Mouse (Mus musculus): ENCODE results near the gene Xylt1. TPM values are rescaled to one million over a fixed set of nuclear protein-coding genes. Genes with fewer than 3 reads are reported as not detected.
A peak's percentile ranks its signal among the peaks of the same experiment; 100 is the strongest.

Xylt1 gene
- polyA plus RNA-seq, 1 experiment from 2014 or later: 0.75 TPM

DNA sequence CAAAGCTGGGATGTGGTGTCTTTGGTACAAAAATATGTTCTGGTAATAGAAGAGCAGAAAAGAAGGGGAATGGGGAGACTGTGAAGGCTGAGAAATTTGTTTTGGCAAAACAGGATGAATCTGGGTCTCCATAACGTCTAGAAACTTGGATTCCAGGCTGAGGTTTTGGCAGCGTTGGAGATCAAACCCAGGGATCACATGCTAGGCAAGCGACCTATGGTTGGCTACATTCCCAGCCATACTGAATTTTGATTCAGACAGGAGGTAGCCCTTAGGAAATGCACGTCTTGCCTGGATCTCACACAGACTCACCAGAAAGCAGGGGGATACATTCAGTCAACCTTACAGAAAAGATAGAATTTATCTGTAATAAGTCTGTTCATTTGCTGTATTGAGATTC, 84.2 kb downstream of the Xylt1 start:
- no peak for ATAC-seq (ENCODE audit: low read depth)
- H3K4me3 ChIP-seq (ENCODE audit: low read length): no peak overlapping the region
- 46% methylated on average over 4 of the region's 4 CpGs for WGBS
- H3K9ac ChIP-seq (ENCODE audit: low read length): no peak overlapping the region
- no peak overlapping the region for H3K4me2 ChIP-seq (ENCODE audit: low read depth, low read length)
- no peaks in the 10 kb centered on the region for H3K9me3 ChIP-seq (ENCODE audit: control insufficient read depth, low read length)
- peaks cover 6% of the 10 kb centered on the region for H3K4me1 ChIP-seq (replicated peaks; ENCODE audit: control insufficient read depth, insufficient read depth, low read length)
- H3K27me3 ChIP-seq (ENCODE audit: control insufficient read depth, insufficient read depth, low read depth, low read length): no peaks in the 10 kb centered on the region
- H3K36me3 ChIP-seq (ENCODE audit: control insufficient read depth, insufficient read depth, low read length): no peaks in the 10 kb centered on the region
- no peak overlapping the region for H3K27ac ChIP-seq (ENCODE audit: low read length)

DNA sequence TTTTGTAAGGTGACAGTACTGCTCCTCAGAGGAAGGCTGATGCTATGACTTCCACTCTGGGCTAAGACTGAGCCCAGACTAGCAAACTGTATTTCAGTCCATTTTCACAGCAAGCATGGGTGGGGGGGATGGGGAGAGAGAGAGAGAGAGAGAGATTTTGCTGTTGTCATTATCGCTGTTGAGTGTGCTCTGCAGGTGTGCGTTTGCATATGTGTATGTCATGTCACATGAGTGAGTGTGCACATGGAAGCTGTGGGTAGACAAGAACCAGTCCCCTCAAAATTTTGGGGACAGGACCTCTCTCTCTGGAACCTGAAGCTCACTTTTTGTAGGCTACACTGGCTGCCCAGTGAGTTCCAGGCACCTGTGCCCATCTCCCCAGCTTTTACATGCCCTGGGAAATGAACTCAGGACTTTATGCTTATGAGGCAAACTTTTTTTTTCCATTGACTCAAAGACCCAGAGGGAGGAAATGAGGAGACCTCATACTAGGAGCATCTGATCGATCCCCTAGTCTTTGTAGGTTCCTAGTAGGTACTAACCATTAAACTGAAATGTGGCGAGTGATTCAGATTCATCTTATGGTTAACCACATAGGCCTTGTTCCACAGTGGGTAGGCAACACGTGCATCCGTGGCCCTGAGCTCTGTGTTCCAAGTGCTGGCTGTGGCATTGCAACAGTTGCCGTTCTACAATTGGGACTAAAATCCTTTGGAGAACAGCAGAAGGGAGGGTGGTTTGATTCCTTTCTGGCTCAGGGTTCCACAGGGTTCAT, 85.4 kb downstream of the Xylt1 start:
- WGBS: 85% methylated on average over 7 of the region's 7 CpGs

DNA sequence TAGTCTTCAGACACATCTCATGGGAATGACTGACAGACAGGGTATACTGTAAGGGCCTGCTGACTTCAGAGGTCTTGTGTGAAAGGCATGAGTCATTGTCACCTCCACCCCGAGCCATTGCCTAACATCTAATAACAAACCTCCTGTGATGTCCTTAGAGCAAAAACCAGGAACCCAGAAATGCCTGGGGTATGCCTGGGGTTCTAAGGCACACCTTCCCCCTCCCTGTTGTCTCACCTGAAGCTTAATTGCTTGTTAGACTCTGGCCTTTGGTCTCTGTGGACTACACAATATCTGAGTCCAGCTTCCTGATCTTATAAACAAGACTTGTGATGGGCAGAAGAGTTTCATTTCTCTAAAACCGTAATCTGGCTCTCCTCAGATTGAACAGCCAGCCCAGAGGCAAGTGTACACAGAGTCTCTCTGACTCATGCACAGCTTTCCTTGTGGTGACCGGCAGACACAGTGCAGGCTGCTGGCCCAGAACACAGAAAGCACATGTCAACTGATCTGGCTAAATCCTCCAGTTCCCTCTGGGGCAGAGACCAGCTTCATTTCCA, 89.5 kb downstream of the Xylt1 start:
- no peak overlapping the region for H3K4me2 ChIP-seq (ENCODE audit: low read depth, low read length)
- no peaks in the 10 kb centered on the region for H3K36me3 ChIP-seq (ENCODE audit: control insufficient read depth, insufficient read depth, low read length)
- H3K4me1 ChIP-seq (replicated peaks; ENCODE audit: control insufficient read depth, insufficient read depth, low read length): peaks cover 8% of the 10 kb centered on the region
- ATAC-seq (ENCODE audit: low read depth): no peak
- no peaks in the 10 kb centered on the region for H3K27me3 ChIP-seq (ENCODE audit: control insufficient read depth, insufficient read depth, low read depth, low read length)
- H3K27ac ChIP-seq (ENCODE audit: low read length): no peak overlapping the region
- H3K4me3 ChIP-seq (ENCODE audit: low read length): no peak overlapping the region
- WGBS: 58% methylated on average over 3 of the region's 3 CpGs
- no peaks in the 10 kb centered on the region for H3K9me3 ChIP-seq (ENCODE audit: control insufficient read depth, low read length)
- H3K9ac ChIP-seq (ENCODE audit: low read length): no peak overlapping the region

More for the DNA sequence above, 85.4 kb downstream of the Xylt1 start:
- Histone ChIP-seq H3K9me3 (ENCODE audit: control insufficient read depth, low read length) (no peaks in the 10 kb centered on the region), H3K4me2 (ENCODE audit: low read depth, low read length) (no peak overlapping the region), H3K27ac (ENCODE audit: low read length) (no peak overlapping the region), H3K4me1 (replicated peaks; ENCODE audit: control insufficient read depth, insufficient read depth, low read length) (peaks cover 6% of the 10 kb centered on the region), H3K36me3 (ENCODE audit: control insufficient read depth, insufficient read depth, low read length) (no peaks in the 10 kb centered on the region), H3K4me3 (ENCODE audit: low read length) (no peak overlapping the region), H3K9ac (ENCODE audit: low read length) (no peak overlapping the region), H3K27me3 (ENCODE audit: control insufficient read depth, insufficient read depth, low read depth, low read length) (no peaks in the 10 kb centered on the region)
- no peak for ATAC-seq (ENCODE audit: low read depth)

DNA sequence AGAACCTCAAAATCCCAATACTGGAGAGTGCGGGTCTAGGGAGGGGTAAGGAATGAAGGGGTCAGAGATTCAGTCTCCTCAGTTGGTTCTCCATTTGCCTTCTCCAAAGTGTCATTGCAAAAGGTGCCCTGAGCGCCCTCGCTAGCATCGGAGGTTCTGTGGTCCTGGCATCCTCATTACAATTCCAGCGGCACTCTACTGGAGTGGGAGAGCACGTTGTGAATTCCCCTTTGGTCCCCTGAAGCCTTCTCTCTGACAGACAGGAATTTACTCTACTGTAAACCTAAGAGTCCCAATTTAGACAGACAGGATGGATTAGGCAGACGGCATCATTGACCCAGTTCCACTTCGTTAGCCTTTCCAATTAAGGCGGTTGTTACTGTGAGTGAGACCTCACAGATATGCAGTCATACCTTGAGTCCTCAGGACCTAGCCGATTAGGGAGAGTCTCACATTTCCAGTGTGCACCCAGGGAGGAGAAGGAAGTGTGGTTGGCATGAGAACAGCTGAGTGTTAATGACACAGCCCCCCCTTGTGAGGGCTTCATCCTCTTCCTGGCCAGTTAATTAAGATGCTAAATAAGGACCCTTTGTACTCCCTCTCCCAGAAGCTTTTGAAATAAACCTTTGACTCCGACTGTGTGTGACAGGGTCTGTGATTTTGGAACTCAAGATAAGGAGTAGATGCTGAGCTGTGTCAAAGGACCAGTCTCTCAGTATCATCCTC, 91.4 kb downstream of the Xylt1 start:
- H3K4me2 ChIP-seq (ENCODE audit: low read depth, low read length): no peak overlapping the region
- H3K36me3 ChIP-seq (ENCODE audit: control insufficient read depth, insufficient read depth, low read length): no peaks in the 10 kb centered on the region
- no peaks in the 10 kb centered on the region for H3K27me3 ChIP-seq (ENCODE audit: control insufficient read depth, insufficient read depth, low read depth, low read length)
- no peak overlapping the region for H3K9ac ChIP-seq (ENCODE audit: low read length)
- H3K4me1 ChIP-seq (replicated peaks; ENCODE audit: control insufficient read depth, insufficient read depth, low read length): peaks cover 8% of the 10 kb centered on the region
- H3K9me3 ChIP-seq (ENCODE audit: control insufficient read depth, low read length): no peaks in the 10 kb centered on the region
- no peak; the same call in 1 of the 2 replicates for ATAC-seq (ENCODE audit: low read depth)
- H3K27ac ChIP-seq (ENCODE audit: low read length): no peak overlapping the region
- H3K4me3 ChIP-seq (ENCODE audit: low read length): no peak overlapping the region
- WGBS: 51% methylated on average over 11 of the region's 11 CpGs

DNA sequence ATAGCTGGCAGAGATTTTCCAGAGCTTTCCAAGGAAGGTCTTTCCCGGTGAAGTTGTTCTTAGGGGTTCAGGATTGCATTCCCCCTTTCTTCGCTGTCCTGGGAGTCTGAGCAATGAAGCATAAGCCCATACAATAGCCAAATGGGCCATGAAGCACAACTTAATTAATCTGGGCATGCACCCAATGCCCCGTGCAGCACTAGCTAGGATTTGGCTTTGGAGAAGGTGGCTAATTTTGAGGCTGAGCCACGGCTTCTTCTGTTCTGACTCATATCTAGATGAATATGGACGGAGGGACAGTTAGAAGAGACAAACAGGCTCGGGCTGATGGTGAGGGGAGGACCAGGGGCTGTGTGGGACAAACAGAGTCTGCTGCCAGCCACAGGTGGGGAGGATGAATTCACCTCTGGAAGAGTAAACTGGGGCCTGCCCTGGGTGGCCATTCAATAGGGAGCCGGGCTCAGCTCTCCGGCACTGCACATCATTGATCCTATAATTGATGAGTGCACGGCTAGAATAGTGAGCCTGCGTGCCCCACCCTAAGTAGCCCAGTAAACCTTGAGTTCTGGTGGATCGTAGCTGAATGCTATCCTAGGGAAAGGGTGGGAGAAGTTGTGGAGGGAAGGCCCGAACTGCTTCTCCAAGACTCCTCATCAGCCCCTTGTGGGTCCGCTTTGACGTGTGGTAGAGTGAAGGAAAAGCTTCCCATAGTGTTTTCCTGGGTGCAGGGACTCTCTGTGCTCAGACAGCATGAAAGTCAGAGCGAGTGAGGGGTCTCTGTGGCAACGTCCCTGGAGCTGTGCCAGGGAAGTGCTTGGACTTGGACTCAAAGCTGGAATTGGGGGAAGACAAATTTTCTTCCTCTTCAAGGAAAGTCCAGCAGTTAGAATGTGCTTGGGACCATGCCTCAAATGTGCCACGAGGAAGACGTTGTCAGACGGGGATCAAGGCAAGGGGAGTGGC, 92.3 kb downstream of the Xylt1 start:
- H3K4me2 ChIP-seq (ENCODE audit: low read depth, low read length): no peak overlapping the region
- 49% methylated on average over 19 of the region's 19 CpGs for WGBS

DNA sequence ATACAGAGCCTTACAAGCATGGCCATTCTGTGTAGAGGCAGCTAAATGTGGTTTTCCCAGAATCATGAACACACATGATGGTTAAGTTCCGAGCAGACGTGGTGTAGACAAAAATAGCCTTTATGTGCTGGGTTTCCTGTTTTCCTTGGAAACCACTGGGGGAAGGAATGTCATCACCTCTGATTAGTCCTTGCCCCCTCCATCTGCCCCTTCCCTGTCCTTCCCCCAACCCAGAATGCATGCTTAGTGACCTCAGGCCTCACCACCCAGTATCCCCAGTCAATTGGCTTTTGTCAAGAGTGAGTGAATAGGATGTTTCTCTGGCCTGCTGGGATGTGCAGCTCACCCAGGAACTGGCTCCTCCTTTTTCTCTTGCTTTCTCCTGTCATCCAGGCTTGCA, 93.5 kb downstream of the Xylt1 start:
- Histone ChIP-seq H3K4me1 (replicated peaks; ENCODE audit: control insufficient read depth, insufficient read depth, low read length) (peaks cover 8% of the 10 kb centered on the region), H3K27me3 (ENCODE audit: control insufficient read depth, insufficient read depth, low read depth, low read length) (no peaks in the 10 kb centered on the region), H3K4me3 (ENCODE audit: low read length) (no peak overlapping the region), H3K36me3 (ENCODE audit: control insufficient read depth, insufficient read depth, low read length) (no peaks in the 10 kb centered on the region), H3K9me3 (ENCODE audit: control insufficient read depth, low read length) (no peaks in the 10 kb centered on the region), H3K4me2 (ENCODE audit: low read depth, low read length) (no peak overlapping the region), H3K9ac (ENCODE audit: low read length) (no peak overlapping the region), H3K27ac (ENCODE audit: low read length) (no peak overlapping the region)
- peak; percentile 37; the same call in 1 of the 2 replicates for ATAC-seq (ENCODE audit: low read depth)
- 23% methylated on average over 2 of the region's 2 CpGs for WGBS

More for the DNA sequence above, 92.3 kb downstream of the Xylt1 start:
- Histone ChIP-seq H3K27me3 (ENCODE audit: control insufficient read depth, insufficient read depth, low read depth, low read length) (no peaks in the 10 kb centered on the region), H3K4me3 (ENCODE audit: low read length) (no peak overlapping the region), H3K27ac (ENCODE audit: low read length) (no peak overlapping the region), H3K36me3 (ENCODE audit: control insufficient read depth, insufficient read depth, low read length) (no peaks in the 10 kb centered on the region), H3K9me3 (ENCODE audit: control insufficient read depth, low read length) (no peaks in the 10 kb centered on the region), H3K4me1 (replicated peaks; ENCODE audit: control insufficient read depth, insufficient read depth, low read length) (peaks cover 8% of the 10 kb centered on the region), H3K9ac (ENCODE audit: low read length) (no peak overlapping the region)
- peak; percentile 50; the same call in 1 of the 2 replicates for ATAC-seq (ENCODE audit: low read depth)

DNA sequence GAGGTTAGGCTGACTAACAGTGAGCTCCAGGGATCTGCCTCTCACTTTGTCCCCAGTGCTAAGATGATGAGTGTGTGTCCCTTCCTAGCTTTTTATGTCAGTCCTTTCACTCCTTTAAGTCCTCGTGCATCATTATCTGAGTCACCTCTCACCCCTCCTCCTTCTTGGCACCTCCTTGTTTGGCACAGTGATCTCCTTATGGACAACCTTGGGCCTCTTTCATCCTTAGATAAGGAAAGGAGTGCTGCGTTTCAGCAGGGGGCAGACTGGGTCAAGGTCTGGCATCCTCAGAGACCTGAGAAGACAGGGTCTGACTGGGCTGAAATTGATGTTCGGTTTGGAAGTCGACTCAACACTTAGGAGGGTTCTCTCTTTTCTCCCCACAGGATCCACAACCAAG, 94.3 kb downstream of the Xylt1 start:
- Histone ChIP-seq H3K4me3 (ENCODE audit: low read length) (no peak overlapping the region), H3K27me3 (ENCODE audit: control insufficient read depth, insufficient read depth, low read depth, low read length) (no peaks in the 10 kb centered on the region), H3K4me1 (replicated peaks; ENCODE audit: control insufficient read depth, insufficient read depth, low read length) (peaks cover 8% of the 10 kb centered on the region), H3K4me2 (ENCODE audit: low read depth, low read length) (no peak overlapping the region), H3K27ac (ENCODE audit: low read length) (no peak overlapping the region), H3K9ac (ENCODE audit: low read length) (no peak overlapping the region), H3K36me3 (ENCODE audit: control insufficient read depth, insufficient read depth, low read length) (no peaks in the 10 kb centered on the region), H3K9me3 (ENCODE audit: control insufficient read depth, low read length) (no peaks in the 10 kb centered on the region)
- no peak for ATAC-seq (ENCODE audit: low read depth)
- 42% methylated on average over 4 of the region's 4 CpGs for WGBS

DNA sequence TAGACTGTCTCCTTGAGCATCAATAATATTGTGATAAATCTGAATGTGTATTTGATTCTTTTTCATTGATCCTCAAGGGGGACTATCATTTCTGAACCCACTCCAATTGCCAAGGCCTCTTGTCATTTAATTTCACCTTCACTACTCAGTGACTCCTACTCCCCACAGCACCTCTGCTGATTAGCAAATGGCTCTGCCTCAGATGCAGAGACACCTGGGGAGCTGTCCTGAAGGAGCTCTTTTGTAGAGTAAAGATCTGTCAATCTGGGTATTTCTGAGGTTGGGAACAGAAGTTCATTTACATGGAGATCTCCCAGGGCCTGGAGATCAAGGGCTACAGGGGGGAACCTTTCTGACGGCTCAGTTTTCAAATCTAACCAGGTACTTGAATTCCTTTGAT, 98.2 kb downstream of the Xylt1 start:
- no peaks in the 10 kb centered on the region for H3K9me3 ChIP-seq (ENCODE audit: control insufficient read depth, low read length)
- H3K4me2 ChIP-seq (ENCODE audit: low read depth, low read length): no peak overlapping the region
- H3K4me1 ChIP-seq (replicated peaks; ENCODE audit: control insufficient read depth, insufficient read depth, low read length): no peaks in the 10 kb centered on the region
- H3K9ac ChIP-seq (ENCODE audit: low read length): no peak overlapping the region
- no peaks in the 10 kb centered on the region for H3K27me3 ChIP-seq (ENCODE audit: control insufficient read depth, insufficient read depth, low read depth, low read length)
- H3K27ac ChIP-seq (ENCODE audit: low read length): no peak overlapping the region
- 21% methylated on average over 1 of the region's 1 CpGs for WGBS
- no peak for ATAC-seq (ENCODE audit: low read depth)
- H3K4me3 ChIP-seq (ENCODE audit: low read length): no peak overlapping the region
- no peaks in the 10 kb centered on the region for H3K36me3 ChIP-seq (ENCODE audit: control insufficient read depth, insufficient read depth, low read length)

Data from lung, embryonic 16.5 days (tissue).